In the genomic region with DNA sequence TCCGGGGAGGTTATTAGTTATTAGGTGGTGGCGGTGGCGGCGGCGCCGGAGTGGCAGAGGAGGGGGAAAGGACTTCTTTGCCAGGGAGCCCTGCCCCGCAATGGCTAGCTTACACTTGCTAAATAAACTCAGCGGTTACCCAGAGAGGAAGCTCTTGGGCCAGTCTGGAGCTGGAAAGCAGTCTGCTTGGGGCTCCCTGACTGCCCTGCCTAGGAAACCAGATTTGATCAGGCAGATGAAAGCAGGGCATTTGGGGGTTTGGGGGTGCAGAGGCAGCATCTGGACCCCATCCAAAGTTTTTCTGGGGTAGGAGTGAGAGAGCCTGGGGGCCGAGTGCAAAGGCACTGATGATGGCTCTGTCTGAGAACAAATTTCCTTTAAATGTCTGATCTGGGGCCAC, we compare ENCODE assay signal across 8 mouse cellular contexts. TPM values are rescaled to one million over a fixed set of nuclear protein-coding genes. Genes with fewer than 3 reads are reported as not detected.
DNase-seq lines count a peak whose midpoint lies in the region; ATAC-seq lines count a peak whose summit lies in the region.

No protein-coding gene starts in this region.

- peak; percentile 29 to 54; a peak in 3 of 4 replicates for ATAC-seq in hematopoietic stem cell, adult 5-6 weeks (replicated peaks in 1 of 2; ENCODE audit: insufficient read depth in 1 of 2, low FRiP score in 2 of 2, low TSS enrichment in 1 of 2, low read depth in 1 of 2, poor library complexity in 2 of 2, severe bottlenecking in 2 of 2)

- DNase-seq in heart, embryonic 10.5 days (ENCODE audit: low spot score), result peak; percentile 71
- DNase-seq in heart, adult 18-20 months, result no peak
- DNase-seq in brain, adult 2 months (ENCODE audit: low read depth, low spot score), result peak; percentile 29
- DNase-seq in Muller cell, postnatal 12 days (ENCODE audit: inconsistent ontology term), result no peak
- DNase-seq in gastrocnemius, adult 8-10 months (ENCODE audit: low spot score in 2 of 2), result no peak
- no peak for DNase-seq in adrenal gland, postnatal 4 days (ENCODE audit: low spot score in 2 of 2)

- H3K27me3 ChIP-seq in heart, embryonic 10.5 days (ENCODE audit: insufficient read depth, poor library complexity, severe bottlenecking), result peaks cover 44% of the 10 kb centered on the region
- H3K27me3 ChIP-seq in megakaryocyte, embryonic 14.5 days (replicated peaks), result peaks cover 35% of the 10 kb centered on the region

- H3K27ac ChIP-seq in heart, embryonic 10.5 days, result peak overlapping the region; percentile 69

- no peaks in the 10 kb centered on the region for H3K9me3 ChIP-seq in heart, embryonic 10.5 days
- no peaks in the 10 kb centered on the region for H3K9me3 ChIP-seq in megakaryocyte, embryonic 14.5 days

- H3K4me3 ChIP-seq in heart, embryonic 10.5 days, result peak overlapping the region; percentile 62
- peak overlapping the region; percentile 87 for H3K4me3 ChIP-seq in megakaryocyte, embryonic 14.5 days (replicated peaks)

- no peaks in the 10 kb centered on the region for H3K36me3 ChIP-seq in heart, embryonic 10.5 days
- H3K36me3 ChIP-seq in megakaryocyte, embryonic 14.5 days (replicated peaks; ENCODE audit: low read length), result no peaks in the 10 kb centered on the region

- H3K4me1 ChIP-seq in heart, embryonic 10.5 days, result peaks cover 15% of the 10 kb centered on the region; the same call in 1 of the 2 replicates
- peaks cover 9% of the 10 kb centered on the region for H3K4me1 ChIP-seq in megakaryocyte, embryonic 14.5 days

- 3% methylated on average over 9 of the region's 9 CpGs for WGBS in heart, embryonic 10.5 days

RNA-seq across cellular contexts. Expression of gene Inhba, which starts 6.1 kb away (rescaled TPM):
- polyA plus RNA-seq in heart, embryonic 10.5 days (2016; fragmentation: Nextera tagmentation; extraction: Ambion mirVana), result 4.1 and 5.5 TPM in 2 replicates
- total RNA-seq in heart, adult 18-20 months (2021), result 1 to 10 TPM; 1.6 to 1.8 TPM
- 0.89 and 2.2 TPM in 2 replicates for total RNA-seq in hematopoietic stem cell, adult 5-6 weeks (2017)
- 0.03 and 1.1 TPM in 2 replicates for polyA plus RNA-seq in megakaryocyte, embryonic 14.5 days (2012; ENCODE audit: insufficient read depth, low replicate concordance)
- 1 to 10 TPM in 3 of 4 experiments, under 1 TPM in 1; 0.94 to 1.4 (median 1.3) TPM for total RNA-seq in gastrocnemius, adult 8-10 months (2022)
- total RNA-seq in adrenal gland, postnatal 4 days (2021), result 1 to 10 TPM; 3.8 to 6.7 TPM

Comparison
In these comparisons a context has a peak if more than half of its experiments do, and no peak if none do; other contexts are left out.
1. DNase-seq: peak in heart, embryonic 10.5 days (single experiment) and brain, adult 2 months (single experiment); none in heart, adult 18-20 months (0 of 2), Muller cell, postnatal 12 days (single experiment), gastrocnemius, adult 8-10 months (0 of 2) and adrenal gland, postnatal 4 days (0 of 2).